Mouse (Mus musculus) embryonic facial prominence, embryonic 12.5 days (tissue): ENCODE data around the gene BC024978. TPM values are rescaled to one million over a fixed set of nuclear protein-coding genes. Genes with fewer than 3 reads are reported as not detected.
A peak's percentile ranks its signal among the peaks of the same experiment; 100 is the strongest.

ENCODE experiments used
- ATAC-seq: fragments of 200-750 bp; cut with Nextera tagmentation; 2 replicates; pipeline ENCODE4 v1.8.0; 2017; ENCODE audit not compliant: insufficient number of reproducible peaks, insufficient read depth, low FRiP score, low TSS enrichment
- H3K27ac ChIP-seq: fragments of 300-500 bp; sonication (generic); 2 replicates; pipeline ENCODE4 v1.5.1; 2016; ENCODE audit warnings: mild to moderate bottlenecking
- H3K27me3 ChIP-seq: fragments of 300-500 bp; sonication (generic); 2 replicates; pipeline ENCODE4 v1.6.1; 2016; ENCODE audit warnings: mild to moderate bottlenecking, moderate library complexity
- H3K36me3 ChIP-seq: fragments of 300-500 bp; sonication (generic); 2 replicates; pipeline ENCODE4 v1.6.1; 2016; ENCODE audit warnings: mild to moderate bottlenecking
- H3K4me1 ChIP-seq: fragments of 300-500 bp; sonication (generic); 2 replicates; pipeline ENCODE4 v1.6.1; 2016
- H3K4me2 ChIP-seq: fragments of 300-500 bp; sonication (generic); replicated peaks from 2 replicates; pipeline ENCODE4 v1.6.1; 2016; ENCODE audit warnings: mild to moderate bottlenecking, moderate library complexity
- H3K4me3 ChIP-seq: fragments of 300-500 bp; sonication (generic); 2 replicates; pipeline ENCODE4 v1.5.1; 2016; ENCODE audit warnings: mild to moderate bottlenecking
- H3K9ac ChIP-seq: fragments of 300-500 bp; sonication (generic); 2 replicates; pipeline ENCODE4 v1.6.1; 2016; ENCODE audit warnings: mild to moderate bottlenecking, moderate library complexity
- H3K9me3 ChIP-seq: fragments of 300-500 bp; sonication (generic); 2 replicates; pipeline ENCODE4 v1.6.1; 2016; ENCODE audit warnings: mild to moderate bottlenecking, moderate library complexity
- WGBS: fragments of 180-500 bp; shearing (Covaris S2); methylation state at CpG from one replicate; pipeline ENCODE4 v1.1.7; 2016; 5-methylcytosine and 5-hydroxymethylcytosine counted together
- polyA plus RNA-seq: library from polyadenylated mRNA; unstranded; fragments of >200 nt; fragmentation: Nextera tagmentation; extraction: Ambion mirVana; gene quantifications from 2 replicates; pipeline ENCODE4 v1.2.1, GENCODE M21; 2016

Gene BC024978
- 3.7 and 4.7 TPM in 2 replicates for polyA plus RNA-seq

GRCm38 (mm10) chr7:27195681-27196611, at the start of gene BC024978, which contains the start of gene Snrpa:
Gene BC024978 (plus strand): TSS chr7:27195781.
Gene Snrpa (minus strand): TSS chr7:27196271.
- peak; percentile 98 for ATAC-seq
- no peaks in the 10 kb centered on the region for H3K9me3 ChIP-seq
- no peaks in the 10 kb centered on the region for H3K27me3 ChIP-seq
- 1% methylated on average over 64 of the region's 64 CpGs for WGBS
- peak within 1 kb of the TSS; percentile 66 for H3K4me3 ChIP-seq
- peaks cover 34% of the 10 kb centered on the region for H3K36me3 ChIP-seq
- H3K4me2 ChIP-seq: peak within 1 kb of the TSS; percentile 81
- peak within 1 kb of the TSS; percentile 74 for H3K9ac ChIP-seq
- H3K4me1 ChIP-seq: peaks cover 19% of the 10 kb centered on the region
- peak within 1 kb of the TSS; percentile 97 for H3K27ac ChIP-seq

DNA sequence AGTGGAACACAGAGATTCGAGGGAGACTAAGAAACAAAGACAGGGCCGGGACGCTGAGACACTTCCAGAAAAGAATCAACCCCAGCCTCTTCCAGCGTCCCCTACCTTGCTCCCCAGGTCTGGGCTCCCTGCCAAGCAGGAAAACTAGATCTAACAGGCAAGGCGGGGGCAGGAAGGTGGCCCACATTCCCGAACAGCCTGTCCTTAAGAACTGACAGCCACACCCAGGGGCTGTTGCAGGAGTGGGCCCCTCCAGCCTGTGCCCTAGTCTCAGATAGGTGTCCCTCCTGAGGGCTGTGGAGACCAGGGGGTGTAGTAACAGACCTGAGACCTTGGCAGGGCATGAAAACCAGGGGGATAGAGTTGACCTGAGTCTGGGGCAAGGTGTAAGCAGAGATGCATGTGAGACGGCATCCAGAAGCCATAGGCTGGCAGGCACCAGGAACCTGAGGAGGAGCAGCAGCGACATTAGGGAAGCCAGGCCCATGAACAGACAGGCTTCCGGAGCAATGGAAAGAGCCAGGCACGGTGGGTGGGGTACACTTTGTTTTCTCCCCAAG, 42.3 kb upstream of the BC024978 start, which contains the start of gene Cyp2t4:
Gene Cyp2t4 (plus strand): TSS at position 510 of the 560 bp plus-strand sequence.
- peak; percentile 13; the same call in 1 of the 2 replicates for ATAC-seq
- Histone ChIP-seq H3K27ac (0 out of 2 replicates have a peak within 1 kb of the TSS, but pooled peaks have one; percentile 60), H3K4me1 (peaks cover 5% of the 10 kb centered on the region; the same call in 1 of the 2 replicates), H3K36me3 (peaks cover 12% of the 10 kb centered on the region), H3K4me2 (no peak within 1 kb of the TSS), H3K9me3 (no peaks in the 10 kb centered on the region), H3K4me3 (no peak within 1 kb of the TSS), H3K27me3 (no peaks in the 10 kb centered on the region), H3K9ac (no peak within 1 kb of the TSS)
- WGBS: 60% methylated on average over 10 of the region's 10 CpGs

GRCm38 (mm10) chr7:27156005-27156404, 39.6 kb upstream of the BC024978 start:
- no peak for ATAC-seq
- Histone ChIP-seq H3K36me3 (peaks cover 29% of the 10 kb centered on the region), H3K27ac (no peak overlapping the region), H3K4me3 (no peak overlapping the region), H3K9me3 (no peaks in the 10 kb centered on the region), H3K4me1 (peaks cover 16% of the 10 kb centered on the region; the same call in 1 of the 2 replicates), H3K4me2 (no peak overlapping the region), H3K27me3 (no peaks in the 10 kb centered on the region), H3K9ac (no peak overlapping the region)
- WGBS: 81% methylated on average over 13 of the region's 13 CpGs

GRCm38 (mm10) chr7:27158171-27158570, 37.4 kb upstream of the BC024978 start:
- 95% methylated on average over 9 of the region's 9 CpGs for WGBS
- H3K36me3 ChIP-seq: peaks cover 49% of the 10 kb centered on the region

GRCm38 (mm10) chr7:27159256-27159655, 36.3 kb upstream of the BC024978 start:
- no peak overlapping the region for H3K27ac ChIP-seq
- H3K9me3 ChIP-seq: no peaks in the 10 kb centered on the region
- no peak overlapping the region for H3K4me3 ChIP-seq
- H3K36me3 ChIP-seq: peaks cover 59% of the 10 kb centered on the region
- 94% methylated on average over 6 of the region's 6 CpGs for WGBS
- no peak overlapping the region for H3K4me2 ChIP-seq
- no peak overlapping the region for H3K9ac ChIP-seq
- H3K4me1 ChIP-seq: peaks cover 44% of the 10 kb centered on the region
- no peak for ATAC-seq
- H3K27me3 ChIP-seq: no peaks in the 10 kb centered on the region

More at GRCm38 (mm10) chr7:27158171-27158570, 37.4 kb upstream of the BC024978 start:
- no peak overlapping the region for H3K27ac ChIP-seq
- H3K9ac ChIP-seq: no peak overlapping the region
- H3K4me1 ChIP-seq: peaks cover 37% of the 10 kb centered on the region
- ATAC-seq: no peak
- no peak overlapping the region for H3K4me2 ChIP-seq
- no peak overlapping the region for H3K4me3 ChIP-seq
- H3K27me3 ChIP-seq: no peaks in the 10 kb centered on the region
- no peaks in the 10 kb centered on the region for H3K9me3 ChIP-seq

GRCm38 (mm10) chr7:27159882-27160281, 35.7 kb upstream of the BC024978 start:
- H3K4me3 ChIP-seq: no peak overlapping the region
- peaks cover 50% of the 10 kb centered on the region for H3K4me1 ChIP-seq
- H3K9me3 ChIP-seq: no peaks in the 10 kb centered on the region
- no peak overlapping the region for H3K9ac ChIP-seq
- peaks cover 65% of the 10 kb centered on the region for H3K36me3 ChIP-seq
- no peak overlapping the region for H3K4me2 ChIP-seq
- 0 out of 2 replicates have a peak overlapping the region, but pooled peaks have one; percentile 46 for H3K27ac ChIP-seq
- no peaks in the 10 kb centered on the region for H3K27me3 ChIP-seq
- peak; percentile 75 for ATAC-seq
- 16% methylated on average over 8 of the region's 8 CpGs for WGBS

DNA sequence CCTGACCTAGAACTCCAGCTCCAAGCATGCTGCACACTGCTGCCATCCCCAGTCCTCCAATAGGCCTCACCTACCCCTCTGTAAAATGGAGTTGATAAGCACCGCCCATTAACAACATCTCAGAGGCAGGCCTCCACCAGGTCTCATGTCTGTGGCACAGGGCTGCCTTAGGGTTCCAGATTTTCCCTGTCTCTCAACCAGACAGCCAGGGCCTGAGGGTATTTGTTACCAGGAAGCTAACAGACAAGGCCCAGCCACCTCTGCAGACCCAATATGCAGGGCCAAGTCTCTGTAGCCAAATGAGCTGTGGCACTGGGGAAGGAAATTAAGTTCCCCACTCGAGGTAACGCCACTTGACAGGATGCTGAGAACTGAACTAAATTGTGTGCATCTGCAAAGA, 34.7 kb upstream of the BC024978 start:
- H3K4me2 ChIP-seq: no peak overlapping the region
- no peaks in the 10 kb centered on the region for H3K9me3 ChIP-seq
- no peaks in the 10 kb centered on the region for H3K27me3 ChIP-seq
- H3K27ac ChIP-seq: no peak overlapping the region
- ATAC-seq: no peak
- H3K4me1 ChIP-seq: peaks cover 58% of the 10 kb centered on the region
- no peak overlapping the region for H3K4me3 ChIP-seq
- WGBS: 82% methylated on average over 3 of the region's 3 CpGs
- H3K36me3 ChIP-seq: peaks cover 69% of the 10 kb centered on the region
- 0 out of 2 replicates have a peak overlapping the region, but pooled peaks have one; percentile 19 for H3K9ac ChIP-seq

- no peak overlapping the region for H3K4me2 ChIP-seq
- H3K36me3 ChIP-seq: peaks cover 69% of the 10 kb centered on the region
- ATAC-seq: no peak
- no peak overlapping the region for H3K4me3 ChIP-seq
- H3K9ac ChIP-seq: no peak overlapping the region
- H3K27me3 ChIP-seq: no peaks in the 10 kb centered on the region
- no peak overlapping the region for H3K27ac ChIP-seq
- 86% methylated on average over 4 of the region's 4 CpGs for WGBS
- H3K9me3 ChIP-seq: no peaks in the 10 kb centered on the region
- H3K4me1 ChIP-seq: peaks cover 58% of the 10 kb centered on the region
Observed at GRCm38 (mm10) chr7:27161744-27162143, 33.8 kb upstream of the BC024978 start.

GRCm38 (mm10) chr7:27162780-27163449, 32.7 kb upstream of the BC024978 start:
- ATAC-seq: no peak
- Histone ChIP-seq H3K4me1 (peaks cover 63% of the 10 kb centered on the region), H3K27ac (0 out of 2 replicates have a peak overlapping the region, but pooled peaks have one; percentile 0), H3K4me3 (peak overlapping the region; percentile 11; the same call in 1 of the 2 replicates), H3K9me3 (no peaks in the 10 kb centered on the region), H3K36me3 (peaks cover 60% of the 10 kb centered on the region), H3K4me2 (peak overlapping the region; percentile 76), H3K27me3 (no peaks in the 10 kb centered on the region), H3K9ac (peak overlapping the region; percentile 12; the same call in 1 of the 2 replicates)
- WGBS: 86% methylated on average over 5 of the region's 5 CpGs

DNA sequence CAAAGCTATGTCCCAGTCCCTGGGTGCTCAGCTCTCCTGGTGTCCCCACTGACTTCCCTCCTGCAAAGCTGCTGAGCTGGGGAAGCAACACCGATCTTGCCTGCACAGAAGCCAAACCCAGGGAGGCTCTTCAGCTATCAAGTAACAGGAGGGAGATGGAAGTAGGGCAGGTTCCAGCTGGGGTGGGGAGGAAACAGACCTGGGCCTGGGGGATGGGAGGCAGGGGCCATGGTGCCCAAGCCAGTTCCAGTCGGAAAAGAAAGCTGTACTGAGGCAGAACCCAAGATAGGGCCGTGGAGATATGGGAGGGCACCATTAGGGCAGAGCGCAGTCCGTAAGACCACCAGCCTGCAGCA, 32.2 kb upstream of the BC024978 start:
- H3K36me3 ChIP-seq: peaks cover 57% of the 10 kb centered on the region
- no peaks in the 10 kb centered on the region for H3K9me3 ChIP-seq
- H3K4me1 ChIP-seq: peaks cover 63% of the 10 kb centered on the region
- H3K9ac ChIP-seq: peak overlapping the region; percentile 77
- no peak for ATAC-seq
- H3K27ac ChIP-seq: 0 out of 2 replicates have a peak overlapping the region, but pooled peaks have one; percentile 0
- 79% methylated on average over 5 of the region's 5 CpGs for WGBS
- peak overlapping the region; percentile 11; the same call in 1 of the 2 replicates for H3K4me3 ChIP-seq
- H3K27me3 ChIP-seq: no peaks in the 10 kb centered on the region
- H3K4me2 ChIP-seq: peak overlapping the region; percentile 76
